Mouse (Mus musculus) neutrophil, adult 5-6 weeks (primary cell): ENCODE data around the gene Kansl2. TPM values are rescaled to one million over a fixed set of nuclear protein-coding genes. Genes with fewer than 3 reads are reported as not detected.

Experiments used
- ATAC-seq: fragments of 151-379, 151-347 bp; 2 replicates; pipeline ENCODE4 v1.8.0; 2017; ENCODE audit warnings: mild to moderate bottlenecking, moderate TSS enrichment; ENCODE audit not compliant: insufficient number of reproducible peaks, poor library complexity, low FRiP score, severe bottlenecking; ENCODE audit errors: extremely low read depth
- total RNA-seq: library from RNA; stranded (forward); fragments of 200-1000 nt; gene quantifications from 2 replicates; pipeline ENCODE4 v1.2.3, GENCODE M21; 2017

The Kansl2 gene
- total RNA-seq, result 39.3 and 42.1 TPM in 2 replicates

GRCm38 (mm10) chr15:98533881-98534627 lies at the start of gene Kansl2:
Gene Kansl2, minus strand, starts transcription at chr15:98534264.
- peak; percentile 100 for ATAC-seq

DNA sequence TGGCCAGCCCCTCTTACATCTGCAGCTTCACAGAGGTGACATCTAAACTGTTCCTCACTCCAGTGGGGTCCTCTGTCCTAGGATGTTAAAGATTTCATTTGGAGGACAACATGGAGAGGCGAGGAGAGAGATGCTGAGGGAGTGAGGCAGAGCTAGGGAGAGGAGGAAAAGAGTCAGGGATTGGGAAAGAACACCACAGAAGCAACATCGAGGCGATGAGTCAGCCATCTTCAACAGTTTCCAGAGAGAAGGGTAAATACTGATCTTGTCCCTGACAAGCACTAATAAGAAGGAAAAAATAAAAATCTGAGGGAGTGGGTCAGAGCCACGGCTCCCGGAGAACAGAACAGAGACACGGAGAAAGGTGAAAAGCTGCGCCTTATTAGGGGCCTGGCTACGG lies 48.9 kb upstream of the Kansl2 start:
- no peak for ATAC-seq

- ATAC-seq, result no peak
Observed at GRCm38 (mm10) chr15:98582410-98582809, 48.3 kb upstream of the Kansl2 start.

- peak; percentile 64; the same call in 1 of the 2 replicates for ATAC-seq
Observed at GRCm38 (mm10) chr15:98579795-98580464, 45.9 kb upstream of the Kansl2 start.

DNA sequence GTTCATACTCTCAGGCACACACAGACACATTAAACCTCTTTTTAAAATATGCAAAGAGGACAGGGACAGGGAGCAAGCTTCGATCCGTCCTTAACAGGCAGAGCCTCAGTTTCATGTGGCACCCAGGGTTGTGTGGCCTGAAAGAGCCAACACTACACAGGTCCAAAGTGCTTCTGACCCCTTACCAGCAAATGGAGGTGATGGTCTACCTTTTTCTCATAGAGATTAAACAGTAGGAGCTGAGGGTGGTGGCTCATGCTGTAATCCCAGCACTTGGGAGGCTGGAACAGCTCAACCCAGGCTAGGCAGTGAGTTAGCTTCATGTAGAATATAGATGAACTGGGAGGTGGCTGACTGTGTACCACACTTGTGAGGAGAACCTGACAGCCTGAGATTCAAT lies 45.2 kb upstream of the Kansl2 start:
- no peak for ATAC-seq

DNA sequence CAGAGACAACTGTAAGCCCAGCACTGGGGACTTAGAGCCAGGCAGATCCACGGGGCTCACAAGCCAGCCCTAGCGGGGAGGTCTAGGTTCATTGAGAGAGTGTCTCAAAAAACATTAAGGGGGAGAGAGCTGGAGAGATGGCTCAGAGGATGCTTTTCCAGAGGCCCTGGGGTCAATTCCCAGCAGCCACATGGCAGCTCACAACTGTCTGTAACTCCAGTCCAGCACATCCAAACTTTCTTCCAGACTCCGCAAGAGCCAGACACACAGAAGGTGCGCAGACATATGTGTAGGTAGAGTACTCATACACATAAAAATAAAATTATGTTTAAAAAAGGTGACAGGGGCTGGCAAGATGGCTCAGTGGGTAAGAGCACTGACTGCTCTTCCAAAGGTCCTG lies 39.2 kb upstream of the Kansl2 start:
- no peak for ATAC-seq

- ATAC-seq, result no peak
Observed at GRCm38 (mm10) chr15:98570873-98571538, 36.9 kb upstream of the Kansl2 start, which contains the start of the genes Ccnt1 and 4930415O20Rik. Gene Ccnt1, minus strand, starts transcription at chr15:98570923. Gene 4930415O20Rik, plus strand, starts transcription at chr15:98571004.

- ATAC-seq, result no peak
Observed at GRCm38 (mm10) chr15:98569795-98570365, 35.8 kb upstream of the Kansl2 start.

DNA sequence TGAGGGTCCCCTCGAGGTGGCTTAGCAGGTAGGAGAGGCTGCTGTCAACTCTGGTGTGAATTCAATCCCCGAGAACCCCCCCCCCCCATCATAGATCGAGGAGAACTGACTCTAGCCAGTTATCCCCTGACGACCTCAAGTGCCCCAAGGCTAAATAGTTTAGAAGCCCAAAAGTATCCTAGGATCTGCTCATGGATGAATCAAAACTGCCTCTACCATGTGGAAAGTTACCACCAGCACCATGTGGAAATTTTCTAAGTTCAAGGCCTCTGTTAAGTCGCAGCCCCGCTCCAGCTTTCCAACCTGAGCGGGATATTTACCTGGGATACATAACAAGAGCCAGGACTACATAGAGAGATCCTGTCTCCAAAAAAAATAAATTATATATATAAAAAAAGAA lies 35.2 kb upstream of the Kansl2 start:
- ATAC-seq, result no peak

DNA sequence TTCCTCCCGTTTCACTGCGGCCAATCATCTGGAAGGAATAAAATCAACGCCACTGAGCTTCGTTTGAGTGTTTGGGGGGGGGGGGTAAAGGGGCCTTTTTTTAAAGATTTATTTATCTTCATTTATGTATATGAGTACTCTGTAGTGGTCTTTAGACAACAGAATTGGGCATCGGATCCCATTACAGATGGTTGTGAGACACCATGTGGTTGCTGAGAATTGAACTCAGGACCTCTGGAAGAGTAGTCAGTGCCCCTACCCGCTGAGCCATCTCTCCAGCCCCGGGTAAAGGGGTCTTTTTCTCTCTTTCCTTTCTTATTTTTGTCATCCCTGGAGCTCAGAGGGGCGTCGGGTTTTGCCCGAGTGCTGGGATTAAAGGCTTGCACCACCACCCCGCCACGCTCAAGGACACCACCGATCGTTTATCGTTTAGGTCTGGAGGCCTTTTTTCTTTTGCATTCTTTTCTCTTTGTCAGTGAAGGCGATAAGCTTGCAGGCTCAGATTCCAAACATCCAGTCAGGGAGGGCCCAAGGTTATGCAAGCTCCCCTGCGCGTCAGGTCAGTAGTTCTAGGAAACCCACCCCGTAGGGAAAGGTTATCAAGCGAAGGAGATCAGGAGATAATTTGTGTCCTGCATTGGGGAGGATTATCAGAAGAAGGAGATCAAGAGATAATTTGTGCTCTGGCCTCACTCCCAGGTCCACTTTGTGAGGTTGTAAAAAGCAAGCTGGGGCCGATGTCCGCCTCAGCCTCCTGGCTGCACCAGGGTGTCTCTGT lies 34.4 kb upstream of the Kansl2 start:
- ATAC-seq, result no peak

- ATAC-seq, result peak; percentile 91
Observed at GRCm38 (mm10) chr15:98567278-98568134, 33.4 kb upstream of the Kansl2 start.

DNA sequence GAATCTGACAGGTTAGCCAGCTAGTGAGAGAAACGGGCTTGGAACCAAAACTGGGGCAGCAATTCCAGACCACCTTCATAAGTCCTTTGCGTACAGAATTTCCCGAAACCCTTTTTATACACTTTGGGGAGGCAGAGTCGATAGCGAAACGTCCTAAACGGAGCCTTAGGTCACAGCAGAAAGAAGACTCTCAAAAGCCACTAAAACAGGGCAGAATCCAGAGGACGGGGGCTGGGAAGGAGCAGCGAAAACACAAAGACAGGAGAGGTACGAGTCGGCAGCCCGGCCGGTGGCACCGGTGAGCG lies 32.9 kb upstream of the Kansl2 start:
- ATAC-seq, result no peak

GRCm38 (mm10) chr15:98557186-98557585 lies 23.1 kb upstream of the Kansl2 start:
- no peak for ATAC-seq

DNA sequence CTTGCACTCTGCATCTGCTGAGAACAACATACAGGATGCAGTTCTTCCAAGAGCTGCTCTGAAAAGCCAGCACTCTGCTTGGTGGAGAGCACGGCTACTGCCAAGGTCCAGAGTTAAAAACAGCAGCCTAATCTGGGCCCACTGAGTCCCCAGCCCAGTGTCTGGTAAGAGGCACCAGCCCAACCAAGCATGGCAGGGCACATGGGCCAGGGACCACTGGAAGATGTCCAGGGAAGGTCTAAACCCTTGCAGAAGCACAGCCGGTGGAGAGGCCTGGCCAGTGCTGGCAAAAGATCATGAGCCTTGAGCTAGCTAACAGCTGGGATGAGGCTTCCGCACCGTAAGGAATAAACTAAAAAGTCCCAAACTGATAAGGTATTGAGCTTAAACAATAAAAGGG lies 21.8 kb upstream of the Kansl2 start:
- no peak for ATAC-seq

GRCm38 (mm10) chr15:98552758-98553157 lies 18.7 kb upstream of the Kansl2 start:
- ATAC-seq, result peak; percentile 36; the same call in 1 of the 2 replicates

- ATAC-seq, result no peak
Observed at GRCm38 (mm10) chr15:98546843-98547242, 12.8 kb upstream of the Kansl2 start.

DNA sequence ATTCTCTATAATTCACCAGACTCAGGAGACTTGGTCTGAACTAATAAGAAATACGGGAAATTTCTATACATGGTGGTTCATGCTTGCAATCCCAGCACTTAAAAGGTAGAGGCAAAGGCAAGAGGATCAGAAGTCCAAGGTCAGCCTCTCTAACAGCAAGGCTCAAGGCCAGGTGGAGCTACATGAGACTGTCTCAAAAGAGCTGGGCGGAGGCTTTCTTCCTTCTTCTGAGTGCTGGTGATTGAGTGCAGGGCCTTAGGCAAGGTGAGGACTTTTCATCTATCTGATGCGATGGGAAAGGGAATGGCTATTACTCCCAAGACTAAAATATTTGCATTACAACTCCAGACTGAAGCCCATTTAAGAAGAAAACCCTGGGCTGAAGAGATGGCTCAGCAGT lies 11.1 kb upstream of the Kansl2 start:
- ATAC-seq, result no peak

- no peak for ATAC-seq
Observed at GRCm38 (mm10) chr15:98543341-98543740, 9.3 kb upstream of the Kansl2 start.
